Comparison of ENCODE assay signal across 16 mouse cellular contexts in the genomic region with DNA sequence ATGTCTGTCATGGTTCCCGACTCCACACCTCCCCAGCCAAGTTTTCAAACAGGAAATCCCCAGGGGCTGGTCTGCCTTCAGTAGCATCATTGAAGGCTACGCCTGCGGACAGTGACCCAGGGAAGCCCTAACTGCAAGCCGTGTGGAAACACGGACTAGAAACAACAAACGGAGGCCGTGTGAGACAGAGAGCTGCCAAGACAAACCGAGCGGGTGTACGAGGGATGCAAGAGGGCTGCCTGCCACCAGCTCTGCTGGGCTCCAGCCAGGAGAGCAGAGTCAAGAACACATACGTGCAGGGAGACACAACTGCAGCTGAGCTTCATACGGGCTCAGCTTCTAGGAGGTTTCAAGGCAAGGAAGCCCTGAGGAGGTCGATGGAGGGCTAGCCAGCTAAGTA. TPM values are rescaled to one million over a fixed set of nuclear protein-coding genes. Genes with fewer than 3 reads are reported as not detected.
A peak's percentile ranks its signal among the peaks of the same experiment; 100 is the strongest.
DNase-seq lines count a peak whose midpoint lies in the region; ATAC-seq lines count a peak whose summit lies in the region.
"Had no signal": no experiment of that assay in that cellular context is flagged by ENCODE, and none has a peak within 500 bp of the region (broad histone marks: within the 10 kb centered on the region; RNA-seq: fewer than 3 reads in every experiment).

No protein-coding gene starts in this region.

- peak; percentile 56 for DNase-seq in gastrocnemius, postnatal 14 days
- DNase-seq in gastrocnemius, adult 8-10 months (ENCODE audit: low spot score in 2 of 2) = no peak
- no peak for DNase-seq in limb, embryonic 10.5 days (ENCODE audit: low spot score)
- DNase-seq in ZHBTc4 (ENCODE audit: low read depth, low spot score) = peak; percentile 45
- DNase-seq in heart, postnatal 25 days (ENCODE audit: low spot score) = peak; percentile 23
- DNase-seq in ovary, postnatal 36 days (ENCODE audit: low spot score) = no peak
- DNase-seq in urinary bladder, postnatal 25 days (ENCODE audit: low spot score) = no peak

- ATAC-seq in limb, embryonic 12.5 days (ENCODE audit: insufficient number of reproducible peaks, insufficient read depth, low FRiP score, low TSS enrichment, low read depth) = no peak
- ATAC-seq: activated CD4-positive, CD25-positive, alpha-beta regulatory T cell, adult 4 months had no signal

- H3K27ac ChIP-seq in limb, embryonic 12.5 days = no peak overlapping the region
- H3K27ac ChIP-seq in limb, embryonic 10.5 days = no peak overlapping the region
- H3K27ac ChIP-seq: embryonic facial prominence, embryonic 12.5 days; hindbrain, embryonic 12.5 days; stomach, embryonic 15.5 days had no signal

- no peak overlapping the region for H3K4me3 ChIP-seq in limb, embryonic 12.5 days (replicated peaks)
- H3K4me3 ChIP-seq in limb, embryonic 10.5 days = no peak overlapping the region
- H3K4me3 ChIP-seq: embryonic facial prominence, embryonic 12.5 days; hindbrain, embryonic 12.5 days; stomach, embryonic 15.5 days had no signal

- no peaks in the 10 kb centered on the region for H3K36me3 ChIP-seq in limb, embryonic 12.5 days
- H3K36me3 ChIP-seq in limb, embryonic 10.5 days = no peaks in the 10 kb centered on the region
- H3K36me3 ChIP-seq: embryonic facial prominence, embryonic 12.5 days; hindbrain, embryonic 12.5 days; stomach, embryonic 15.5 days had no signal

- 0 out of 2 replicates have a peak overlapping the region, but pooled peaks have one; percentile 18 for H3K9ac ChIP-seq in limb, embryonic 12.5 days (replicated peaks)
- H3K9ac ChIP-seq: embryonic facial prominence, embryonic 12.5 days; hindbrain, embryonic 12.5 days; stomach, embryonic 15.5 days had no signal

- WGBS in limb, embryonic 12.5 days = 83% methylated on average over 13 of the region's 13 CpGs
- WGBS in limb, embryonic 10.5 days = 86% methylated on average over 13 of the region's 13 CpGs

- peaks cover 9% of the 10 kb centered on the region; the same call in 1 of the 2 replicates for H3K4me1 ChIP-seq in limb, embryonic 12.5 days (replicated peaks)
- H3K4me1 ChIP-seq in limb, embryonic 10.5 days = no peaks in the 10 kb centered on the region; the same call in 1 of the 2 replicates
- H3K4me1 ChIP-seq: embryonic facial prominence, embryonic 12.5 days; hindbrain, embryonic 12.5 days; stomach, embryonic 15.5 days had no signal

- H3K27me3 ChIP-seq in limb, embryonic 12.5 days = no peaks in the 10 kb centered on the region
- H3K27me3 ChIP-seq in limb, embryonic 10.5 days (ENCODE audit: low read depth, poor library complexity, severe bottlenecking) = no peaks in the 10 kb centered on the region
- H3K27me3 ChIP-seq: embryonic facial prominence, embryonic 12.5 days; hindbrain, embryonic 12.5 days; stomach, embryonic 15.5 days had no signal

- intact Hi-C loops in gastrocnemius, postnatal 14 days (cut with DNase I; ENCODE audit: low total_unique reads) = no loop called here
- intact Hi-C loops in heart, postnatal 25 days (cut with DNase I) = no loop called here

- no peaks in the 10 kb centered on the region for H3K9me3 ChIP-seq in limb, embryonic 12.5 days
- H3K9me3 ChIP-seq in limb, embryonic 10.5 days (replicated peaks) = no peaks in the 10 kb centered on the region
- H3K9me3 ChIP-seq: embryonic facial prominence, embryonic 12.5 days; hindbrain, embryonic 12.5 days; stomach, embryonic 15.5 days had no signal

- H3K4me2 ChIP-seq in limb, embryonic 12.5 days = no peak overlapping the region
- H3K4me2 ChIP-seq: embryonic facial prominence, embryonic 12.5 days; hindbrain, embryonic 12.5 days; stomach, embryonic 15.5 days had no signal

RNA-seq across cellular contexts. Expression of a gene that starts 8.5 kb away (rescaled TPM):
- total RNA-seq in gastrocnemius, postnatal 14 days (2021) = 10 to 100 TPM; 15.9 to 16.1 TPM
- 10 to 100 TPM; 10.5 to 11.7 (median 11.2) TPM for total RNA-seq in gastrocnemius, adult 8-10 months (2022)
- polyA plus RNA-seq in limb, embryonic 12.5 days (2016; fragmentation: Nextera tagmentation; extraction: Ambion mirVana) = 48.0 and 52.7 TPM in 2 replicates
- 53.2 and 63.4 TPM in 2 replicates for polyA plus RNA-seq in limb, embryonic 10.5 days (2016; fragmentation: Nextera tagmentation; extraction: Ambion mirVana)
- 10 to 100 TPM; 14.8 to 15.3 TPM for total RNA-seq in heart, postnatal 25 days (2021)

RNA-seq across cellular contexts. Expression of a gene that starts 17.0 kb away (rescaled TPM):
- under 1 TPM; 0.02 TPM for total RNA-seq in gastrocnemius, postnatal 14 days (2021)
- under 1 TPM in 2 of 4 experiments, not detected in 2; 0.02 to 0.54 TPM for total RNA-seq in gastrocnemius, adult 8-10 months (2022)
- 0.04 and 0.08 TPM in 2 replicates for polyA plus RNA-seq in limb, embryonic 12.5 days (2016; fragmentation: Nextera tagmentation; extraction: Ambion mirVana)
- polyA plus RNA-seq in limb, embryonic 10.5 days (2016; fragmentation: Nextera tagmentation; extraction: Ambion mirVana) = 0.03 and 0.10 TPM in 2 replicates
- total RNA-seq in heart, postnatal 25 days (2021) = not detected

RNA-seq across cellular contexts. Expression of a gene that starts 24.5 kb away (rescaled TPM):
- total RNA-seq in gastrocnemius, postnatal 14 days (2021) = 10 to 100 TPM; 13.4 to 18.5 TPM
- total RNA-seq in gastrocnemius, adult 8-10 months (2022) = 10 to 100 TPM; 21.2 to 25.5 (median 22.6) TPM
- polyA plus RNA-seq in limb, embryonic 12.5 days (2016; fragmentation: Nextera tagmentation; extraction: Ambion mirVana) = 17.0 and 17.7 TPM in 2 replicates
- 13.5 and 14.6 TPM in 2 replicates for polyA plus RNA-seq in limb, embryonic 10.5 days (2016; fragmentation: Nextera tagmentation; extraction: Ambion mirVana)
- 10 to 100 TPM; 28.6 to 29.1 TPM for total RNA-seq in heart, postnatal 25 days (2021)

RNA-seq across cellular contexts. Expression of a gene that starts 39.2 kb away (rescaled TPM):
- total RNA-seq in gastrocnemius, postnatal 14 days (2021) = not detected
- not detected for total RNA-seq in gastrocnemius, adult 8-10 months (2022)
- 0.71 TPM in 1 of 2 replicates, not detected in the other for polyA plus RNA-seq in limb, embryonic 12.5 days (2016; fragmentation: Nextera tagmentation; extraction: Ambion mirVana)
- 1.5 and 2.4 TPM in 2 replicates for polyA plus RNA-seq in limb, embryonic 10.5 days (2016; fragmentation: Nextera tagmentation; extraction: Ambion mirVana)
- total RNA-seq in heart, postnatal 25 days (2021) = not detected
- total RNA-seq: CH12.LX; layer of hippocampus, adult 18-20 months; left cerebral cortex, postnatal 36 days; megakaryocyte-erythroid progenitor cell, adult 5-6 weeks had no signal
- polyA plus RNA-seq: activated CD4-positive, CD25-positive, alpha-beta regulatory T cell, adult 4 months; hindbrain, embryonic 12.5 days; stomach, embryonic 15.5 days had no signal

RNA-seq across cellular contexts. Expression of a gene that starts 39.5 kb away (rescaled TPM):
- 100 to 1,000 TPM; 194 to 231 TPM for total RNA-seq in gastrocnemius, postnatal 14 days (2021)
- 100 to 1,000 TPM; 118 to 137 (median 128) TPM for total RNA-seq in gastrocnemius, adult 8-10 months (2022)
- polyA plus RNA-seq in limb, embryonic 12.5 days (2016; fragmentation: Nextera tagmentation; extraction: Ambion mirVana) = 337 and 349 TPM in 2 replicates
- 257 and 295 TPM in 2 replicates for polyA plus RNA-seq in limb, embryonic 10.5 days (2016; fragmentation: Nextera tagmentation; extraction: Ambion mirVana)
- 100 to 1,000 TPM; 245 to 246 TPM for total RNA-seq in heart, postnatal 25 days (2021)

Comparison
In these comparisons a context has a peak if more than half of its experiments do, and no peak if none do; other contexts are left out.
1. DNase-seq: peak in gastrocnemius, postnatal 14 days (single experiment), ZHBTc4 (single experiment) and heart, postnatal 25 days (single experiment); none in gastrocnemius, adult 8-10 months (0 of 2), limb, embryonic 10.5 days (single experiment), ovary, postnatal 36 days (single experiment) and urinary bladder, postnatal 25 days (single experiment).